Mouse (Mus musculus) heart, postnatal 0 days (tissue): ENCODE measurements around the gene Trpc1. TPM values are rescaled to one million over a fixed set of nuclear protein-coding genes. Genes with fewer than 3 reads are reported as not detected.
A peak's percentile ranks its signal among the peaks of the same experiment; 100 is the strongest.

ENCODE experiments used
- ATAC-seq: fragments of 200-750 bp; cut with Nextera tagmentation; 2 replicates; pipeline ENCODE4 v1.8.0; 2017; ENCODE audit warnings: low read depth, moderate number of reproducible peaks, moderate library complexity; ENCODE audit not compliant: insufficient read depth
- DNase-seq: peaks from one replicate; pipeline ENCODE4 v3.0.0-alpha.2; 2016; ENCODE audit warnings: low spot score
- H3K27ac ChIP-seq: fragments of 300-500 bp; sonication (generic); 2 replicates; pipeline ENCODE4 v1.5.1; 2014; ENCODE audit warnings: low read depth, mild to moderate bottlenecking
- H3K27me3 ChIP-seq: fragments of 300-500 bp; sonication (generic); 2 replicates; pipeline ENCODE4 v1.6.1; 2014; ENCODE audit warnings: low read length, mixed read lengths; ENCODE audit not compliant: control insufficient read depth, insufficient read depth
- H3K36me3 ChIP-seq: fragments of 300-500 bp; sonication (generic); replicated peaks from 2 replicates; pipeline ENCODE4 v1.6.1; 2014; ENCODE audit warnings: low read length, mixed read lengths; ENCODE audit not compliant: control insufficient read depth, insufficient read depth
- H3K4me1 ChIP-seq: fragments of 300-500 bp; sonication (generic); 2 replicates; pipeline ENCODE4 v1.6.1; 2014; ENCODE audit warnings: antibody characterized with exemption; ENCODE audit not compliant: control insufficient read depth, insufficient read depth
- H3K4me2 ChIP-seq: fragments of 300-500 bp; sonication (generic); 2 replicates; pipeline ENCODE4 v1.6.1; 2014; ENCODE audit warnings: low read depth, mild to moderate bottlenecking, low read length, moderate library complexity
- H3K4me3 ChIP-seq: fragments of 300-500 bp; sonication (generic); 2 replicates; pipeline ENCODE4 v1.5.1; 2014; ENCODE audit warnings: low read depth, low read length
- H3K9ac ChIP-seq: fragments of 300-500 bp; sonication (generic); replicated peaks from 2 replicates; pipeline ENCODE4 v1.6.1; 2014; ENCODE audit warnings: low read depth, low read length, mixed read lengths
- H3K9me3 ChIP-seq: fragments of 300-500 bp; sonication (generic); replicated peaks from 2 replicates; pipeline ENCODE4 v1.6.1; 2016; ENCODE audit warnings: low read length; ENCODE audit not compliant: control insufficient read depth
- CTCF ChIP-seq: IDR thresholded peaks from 2 replicates; pipeline ENCODE4 v1.5.1; 2016; ENCODE audit warnings: antibody characterized with exemption, control low read depth, low read depth
- EP300 ChIP-seq: IDR thresholded peaks from 2 replicates; pipeline ENCODE4 v1.6.1; 2016; ENCODE audit warnings: antibody characterized with exemption, low read depth
- WGBS: fragments of 180-500 bp; shearing (Covaris S2); extraction: QIAGEN DNeasy Blood & Tissue Kit; methylation state at CpG from one replicate; pipeline ENCODE4 v1.1.7; 2014; 5-methylcytosine and 5-hydroxymethylcytosine counted together
- polyA plus RNA-seq: library from polyadenylated mRNA; unstranded; fragments of >200 nt; fragmentation: Nextera tagmentation; extraction: Ambion mirVana; gene quantifications from 2 replicates; pipeline ENCODE4 v1.2.1, GENCODE M21; 2015
- total RNA-seq: library from RNA; depleted of rRNA; stranded (reverse); fragments of >200 nt; gene quantifications from 2 replicates; pipeline ENCODE4 v1.2.3, GENCODE M21; 2014; ENCODE audit warnings: low replicate concordance

The Trpc1 gene
- total and polyA plus RNA-seq, 2 experiments from 2014 or later: 2.2 to 5.9 TPM

- H3K36me3 ChIP-seq: no peaks in the 10 kb centered on the region
- H3K9ac ChIP-seq: no peak overlapping the region
- no peak for DNase-seq
- no peaks in the 10 kb centered on the region for H3K27me3 ChIP-seq
- TF ChIP-seq CTCF: no peak
- TF ChIP-seq EP300: no peak
- H3K27ac ChIP-seq: no peak overlapping the region
- ATAC-seq: no peak
- 68% methylated on average over 11 of the region's 11 CpGs for WGBS
- H3K9me3 ChIP-seq: no peaks in the 10 kb centered on the region
- H3K4me2 ChIP-seq: no peak overlapping the region
- no peaks in the 10 kb centered on the region for H3K4me1 ChIP-seq
- no peak overlapping the region for H3K4me3 ChIP-seq
These were observed 64.3 kb downstream of the Trpc1 start for GRCm38 (mm10) chr9:95685660-95686440.

DNA sequence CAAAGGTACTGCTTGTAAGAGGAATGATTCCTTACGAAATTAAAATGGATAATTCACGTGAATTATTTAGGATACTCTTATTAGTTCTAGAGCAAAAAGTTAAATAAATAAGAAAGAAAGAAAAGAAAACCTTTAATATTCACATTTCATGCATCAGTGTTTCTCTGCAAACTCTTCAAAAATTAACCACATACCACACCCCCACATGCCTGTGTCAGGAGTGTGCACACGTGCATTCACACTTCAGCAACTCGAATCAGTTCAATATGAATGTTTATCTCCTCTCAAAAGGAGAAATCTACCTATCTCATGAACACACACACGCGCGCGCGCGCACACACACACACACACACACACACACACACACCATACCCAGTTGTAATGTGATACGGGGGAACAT, 69.5 kb downstream of the Trpc1 start:
- 88% methylated on average over 11 of the region's 11 CpGs for WGBS

GRCm38 (mm10) chr9:95679966-95680365, 70.2 kb downstream of the Trpc1 start:
- DNase-seq: no peak
- 68% methylated on average over 7 of the region's 7 CpGs for WGBS
- no peak overlapping the region for H3K4me2 ChIP-seq

More for the DNA sequence above, 69.5 kb downstream of the Trpc1 start:
- Histone ChIP-seq H3K4me1 (no peaks in the 10 kb centered on the region), H3K4me3 (no peak overlapping the region), H3K36me3 (no peaks in the 10 kb centered on the region), H3K27me3 (no peaks in the 10 kb centered on the region), H3K4me2 (no peak overlapping the region), H3K27ac (no peak overlapping the region), H3K9me3 (no peaks in the 10 kb centered on the region), H3K9ac (no peak overlapping the region)
- TF ChIP-seq EP300: no peak
- no peak for TF ChIP-seq CTCF
- DNase-seq: no peak
- no peak for ATAC-seq

GRCm38 (mm10) chr9:95676021-95676420, 74.2 kb downstream of the Trpc1 start:
- 90% methylated on average over 4 of the region's 4 CpGs for WGBS
- H3K27ac ChIP-seq: peak overlapping the region; percentile 83; the same call in 1 of the 2 replicates
- no peak overlapping the region for H3K9ac ChIP-seq
- no peak for DNase-seq
- no peaks in the 10 kb centered on the region for H3K4me1 ChIP-seq
- no peaks in the 10 kb centered on the region for H3K9me3 ChIP-seq
- no peak for ATAC-seq
- no peak overlapping the region for H3K4me3 ChIP-seq
- H3K4me2 ChIP-seq: no peak overlapping the region
- TF ChIP-seq EP300 (no peak), CTCF (peak; percentile 7; the same call in 1 of the 2 replicates)
- no peaks in the 10 kb centered on the region for H3K27me3 ChIP-seq
- H3K36me3 ChIP-seq: no peaks in the 10 kb centered on the region

More at GRCm38 (mm10) chr9:95679966-95680365, 70.2 kb downstream of the Trpc1 start:
- no peak for ATAC-seq
- Histone ChIP-seq H3K9me3 (no peaks in the 10 kb centered on the region), H3K9ac (no peak overlapping the region), H3K4me3 (no peak overlapping the region), H3K27me3 (no peaks in the 10 kb centered on the region), H3K4me1 (no peaks in the 10 kb centered on the region), H3K27ac (no peak overlapping the region), H3K36me3 (no peaks in the 10 kb centered on the region)
- TF ChIP-seq CTCF: no peak
- no peak for TF ChIP-seq EP300

- ATAC-seq: peak; percentile 93
- Histone ChIP-seq H3K36me3 (no peaks in the 10 kb centered on the region), H3K9ac (no peak overlapping the region), H3K27ac (peak overlapping the region; percentile 83), H3K9me3 (no peaks in the 10 kb centered on the region), H3K4me2 (peak overlapping the region; percentile 44), H3K4me3 (0 out of 2 replicates have a peak overlapping the region, but pooled peaks have one; percentile 18), H3K4me1 (no peaks in the 10 kb centered on the region), H3K27me3 (no peaks in the 10 kb centered on the region)
- DNase-seq: peak; percentile 71
- 25% methylated on average over 9 of the region's 9 CpGs for WGBS
- TF ChIP-seq CTCF (peak; percentile 43), EP300 (peak; percentile 75; the same call in 1 of the 2 replicates)
These were observed 75.0 kb downstream of the Trpc1 start for GRCm38 (mm10) chr9:95675064-95675699.
